Mouse (Mus musculus) sigmoid colon, adult 10 weeks (tissue): Measurements from ENCODE around the gene Olfr786. TPM values are rescaled to one million over a fixed set of nuclear protein-coding genes. Genes with fewer than 3 reads are reported as not detected.

ENCODE experiments used
- polyA plus RNA-seq: library from polyadenylated mRNA; stranded (reverse); fragments of 350-450 nt; fragmentation: Illumina TruSeq; extraction: RNeasy Lipid Tissue Mini Kit (QIAGEN cat#74804); gene quantifications from one replicate; pipeline ENCODE4 v1.2.3, GENCODE M21; 2014; ENCODE audit warnings: low read depth, low replicate concordance

Gene Olfr786
- polyA plus RNA-seq, result not detected

GRCm38 (mm10) chr10:129427006-129427405 is at the start of gene Olfr786:
Gene Olfr786, plus strand, starts transcription at chr10:129427306.

DNA sequence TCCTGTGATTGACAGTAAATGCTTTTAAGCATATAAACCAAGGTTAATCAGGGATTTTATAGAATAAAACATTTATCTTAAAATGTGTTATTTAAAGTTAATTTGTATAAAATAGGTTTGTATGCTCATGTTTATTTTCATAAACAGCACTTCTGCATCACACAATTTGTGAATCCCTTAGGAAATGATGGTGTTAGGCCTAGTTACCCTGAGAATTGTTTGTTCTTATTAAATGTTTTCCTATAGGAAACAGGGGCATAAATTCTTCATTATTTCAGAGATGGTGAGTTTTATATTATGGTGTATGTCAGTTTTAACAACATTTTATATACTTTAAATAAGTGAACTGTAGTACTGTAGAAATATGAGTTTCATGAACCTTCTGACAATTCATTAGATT is 43.3 kb upstream of the Olfr786 start, which contains the start of gene Olfr784:
Gene Olfr784, plus strand, starts transcription at position 301 of the 400 bp plus-strand sequence.

DNA sequence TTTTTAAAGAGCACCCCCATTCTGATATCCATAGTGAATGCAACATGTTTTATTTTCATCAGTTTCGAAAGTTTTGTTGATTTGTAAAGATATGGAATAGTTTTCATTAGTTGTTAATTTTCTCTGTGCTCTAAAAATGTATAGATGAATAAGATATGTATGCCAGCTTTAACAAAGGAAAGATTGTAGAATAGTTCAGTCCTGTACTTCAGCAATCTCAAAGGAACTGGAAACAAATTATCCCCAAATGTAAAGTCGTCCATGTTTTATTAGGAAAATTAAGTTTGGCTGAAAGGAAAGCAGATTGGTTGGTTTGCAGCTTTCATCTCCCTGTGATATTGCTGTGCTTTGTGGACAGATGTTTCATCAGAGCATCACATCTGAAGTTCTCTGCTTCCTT is 22.0 kb upstream of the Olfr786 start, which contains the start of gene Olfr785:
Gene Olfr785, plus strand, starts transcription at position 301 of the 400 bp plus-strand sequence.

GRCm38 (mm10) chr10:129461562-129461961 is 34.5 kb downstream of the Olfr786 start, which contains the start of gene Olfr787:
Gene Olfr787, plus strand, starts transcription at chr10:129461862.

GRCm38 (mm10) chr10:129470698-129471097 is 43.6 kb downstream of the Olfr786 start, which contains the start of gene Olfr788:
Gene Olfr788, plus strand, starts transcription at chr10:129470998.

GRCm38 (mm10) chr10:129484452-129484851 is 57.3 kb downstream of the Olfr786 start, which contains the start of gene Olfr789:
Gene Olfr789, plus strand, starts transcription at chr10:129484752.

Other genes with a start within 250 kb of the Olfr786 start
- gene Olfr772, start 249.4 kb upstream of the Olfr786 start, polyA plus RNA-seq, result not detected
- not detected for gene Olfr773, start 239.9 kb upstream of the Olfr786 start, polyA plus RNA-seq
- gene Olfr774, start 191.1 kb upstream of the Olfr786 start, polyA plus RNA-seq, result not detected
- gene Olfr775, start 178.9 kb upstream of the Olfr786 start, polyA plus RNA-seq, result not detected
- gene Olfr776, start 168.2 kb upstream of the Olfr786 start, polyA plus RNA-seq, result not detected
- gene Olfr777, start 155.8 kb upstream of the Olfr786 start, polyA plus RNA-seq, result not detected
- not detected for gene Olfr780, start 109.2 kb upstream of the Olfr786 start, polyA plus RNA-seq
- not detected for gene Olfr781, start 98.5 kb upstream of the Olfr786 start, polyA plus RNA-seq
- not detected for gene Olfr782, start 78.5 kb upstream of the Olfr786 start, polyA plus RNA-seq
- gene Olfr784, start 43.2 kb upstream of the Olfr786 start, polyA plus RNA-seq, result not detected
- not detected for gene Olfr785, start 21.9 kb upstream of the Olfr786 start, polyA plus RNA-seq
- gene Olfr787, start 34.6 kb downstream of the Olfr786 start, polyA plus RNA-seq, result not detected
- gene Olfr788, start 43.7 kb downstream of the Olfr786 start, polyA plus RNA-seq, result not detected
- gene Olfr789, start 57.4 kb downstream of the Olfr786 start, polyA plus RNA-seq, result not detected
- not detected for gene Olfr790, start 71.2 kb downstream of the Olfr786 start, polyA plus RNA-seq
- gene Olfr791, start 94.5 kb downstream of the Olfr786 start, polyA plus RNA-seq, result not detected
- not detected for gene Olfr792, start 111.9 kb downstream of the Olfr786 start, polyA plus RNA-seq
- gene Olfr794, start 140.3 kb downstream of the Olfr786 start, polyA plus RNA-seq, result not detected
- gene Olfr796, start 185.3 kb downstream of the Olfr786 start, polyA plus RNA-seq, result not detected
- gene Olfr798, start 200.6 kb downstream of the Olfr786 start, polyA plus RNA-seq, result not detected
- gene Olfr799, start 210.2 kb downstream of the Olfr786 start, polyA plus RNA-seq, result not detected
- not detected for gene Olfr800, start 230.4 kb downstream of the Olfr786 start, polyA plus RNA-seq
- gene Olfr801, start 246.6 kb downstream of the Olfr786 start, polyA plus RNA-seq, result not detected